ENCODE assay signal across 14 mouse cellular contexts in genomic region chr3:55466348-55466747, GRCm38 (mm10). TPM values are rescaled to one million over a fixed set of nuclear protein-coding genes. Genes with fewer than 3 reads are reported as not detected.
DNase-seq lines count a peak whose midpoint lies in the region; ATAC-seq and TF ChIP-seq lines count a peak whose summit lies in the region.
"Had no signal": no experiment of that assay in that cellular context is flagged by ENCODE, and none has a peak within 500 bp of the region (broad histone marks: within the 10 kb centered on the region; RNA-seq: fewer than 3 reads in every experiment).

No protein-coding gene starts in this region.

- H3K4me1 ChIP-seq in embryonic facial prominence, embryonic 13.5 days = peaks cover 23% of the 10 kb centered on the region; the same call in 1 of the 2 replicates
- peaks cover 24% of the 10 kb centered on the region for H3K4me1 ChIP-seq in embryonic facial prominence, embryonic 10.5 days
- H3K4me1 ChIP-seq in stomach, postnatal 0 days (replicated peaks; ENCODE audit: control insufficient read depth, insufficient read depth) = 0 out of 2 replicates have a peak, but pooled peaks cover 2% of the 10 kb centered on the region

- no peak overlapping the region for H3K9ac ChIP-seq in embryonic facial prominence, embryonic 13.5 days
- H3K9ac ChIP-seq in stomach, postnatal 0 days (ENCODE audit: low read length) = no peak overlapping the region
- H3K9ac ChIP-seq: embryonic facial prominence, embryonic 12.5 days; limb, embryonic 12.5 days had no signal

- no peaks in the 10 kb centered on the region for H3K36me3 ChIP-seq in embryonic facial prominence, embryonic 13.5 days
- H3K36me3 ChIP-seq in embryonic facial prominence, embryonic 10.5 days (replicated peaks) = no peaks in the 10 kb centered on the region
- H3K36me3 ChIP-seq in stomach, postnatal 0 days (ENCODE audit: control insufficient read depth, insufficient read depth, low read length) = no peaks in the 10 kb centered on the region
- H3K36me3 ChIP-seq: embryonic facial prominence, embryonic 12.5 days; limb, embryonic 12.5 days had no signal

- WGBS in embryonic facial prominence, embryonic 13.5 days = 74% methylated on average over 9 of the region's 9 CpGs
- WGBS in embryonic facial prominence, embryonic 10.5 days = 73% methylated on average over 9 of the region's 9 CpGs
- 74% methylated on average over 9 of the region's 9 CpGs for WGBS in stomach, postnatal 0 days

- H3K9me3 ChIP-seq in embryonic facial prominence, embryonic 13.5 days = no peaks in the 10 kb centered on the region
- H3K9me3 ChIP-seq in embryonic facial prominence, embryonic 10.5 days = no peaks in the 10 kb centered on the region
- no peaks in the 10 kb centered on the region for H3K9me3 ChIP-seq in stomach, postnatal 0 days (ENCODE audit: control insufficient read depth, low read length)
- H3K9me3 ChIP-seq: embryonic facial prominence, embryonic 12.5 days; limb, embryonic 12.5 days had no signal

- H3K4me2 ChIP-seq in embryonic facial prominence, embryonic 13.5 days = no peak overlapping the region
- H3K4me2 ChIP-seq in stomach, postnatal 0 days (replicated peaks; ENCODE audit: low read depth) = no peak overlapping the region
- H3K4me2 ChIP-seq: embryonic facial prominence, embryonic 12.5 days; limb, embryonic 12.5 days had no signal

- ATAC-seq in embryonic facial prominence, embryonic 13.5 days (ENCODE audit: insufficient number of reproducible peaks, insufficient read depth, low FRiP score, low TSS enrichment, low read depth) = no peak
- no peak for ATAC-seq in stomach, postnatal 0 days (ENCODE audit: low FRiP score, low TSS enrichment)

- H3K27ac ChIP-seq in embryonic facial prominence, embryonic 13.5 days = peak overlapping the region; percentile 28; the same call in 1 of the 2 replicates
- no peak overlapping the region for H3K27ac ChIP-seq in embryonic facial prominence, embryonic 10.5 days (replicated peaks)
- no peak overlapping the region for H3K27ac ChIP-seq in stomach, postnatal 0 days (replicated peaks)
- H3K27ac ChIP-seq: embryonic facial prominence, embryonic 12.5 days had no signal

- H3K4me3 ChIP-seq in embryonic facial prominence, embryonic 13.5 days = no peak overlapping the region
- no peak overlapping the region for H3K4me3 ChIP-seq in embryonic facial prominence, embryonic 10.5 days
- no peak overlapping the region for H3K4me3 ChIP-seq in stomach, postnatal 0 days (ENCODE audit: low read depth, low read length)
- H3K4me3 ChIP-seq: embryonic facial prominence, embryonic 12.5 days; limb, embryonic 12.5 days had no signal

- TF ChIP-seq EP300 in stomach, postnatal 0 days (optimal IDR thresholded peaks at IDR 0.05) = no peak

- TF ChIP-seq CTCF in stomach, postnatal 0 days (IDR thresholded peaks at IDR 0.05; ENCODE audit: low read depth) = 0 out of 2 replicates have a peak, but pooled peaks have one; percentile 7

- no peaks in the 10 kb centered on the region for H3K27me3 ChIP-seq in embryonic facial prominence, embryonic 13.5 days
- no peaks in the 10 kb centered on the region; the same call in 1 of the 2 replicates for H3K27me3 ChIP-seq in embryonic facial prominence, embryonic 10.5 days (replicated peaks; ENCODE audit: low read depth, poor library complexity, severe bottlenecking)
- H3K27me3 ChIP-seq in stomach, postnatal 0 days (ENCODE audit: control insufficient read depth, insufficient read depth, low read length) = no peaks in the 10 kb centered on the region
- H3K27me3 ChIP-seq: embryonic facial prominence, embryonic 12.5 days had no signal

- DNase-seq in embryonic facial prominence, embryonic 10.5 days (ENCODE audit: low spot score) = no peak
- peak; percentile 33 for DNase-seq in kidney, postnatal 10 days
- DNase-seq in kidney, postnatal 14 days = no peak
- DNase-seq in right cerebral cortex, adult 2 months (ENCODE audit: low spot score in 2 of 2) = peak; percentile 53 to 63
- no peak for DNase-seq in right cerebral cortex, postnatal 14 days
- no peak for DNase-seq in stomach, postnatal 0 days (ENCODE audit: low spot score)
- DNase-seq in thymus, postnatal 0 days (ENCODE audit: low spot score) = no peak
- DNase-seq: heart, postnatal 36 days; kidney, adult 9 months; lung, adult 2 months had no signal

RNA-seq across cellular contexts. Expression of gene Gm21954, which starts 5.7 kb away (rescaled TPM):
- polyA plus RNA-seq in embryonic facial prominence, embryonic 13.5 days (2015; fragmentation: Nextera tagmentation; extraction: Ambion mirVana) = not detected in 2 replicates
- polyA plus RNA-seq in embryonic facial prominence, embryonic 10.5 days (2016; fragmentation: Nextera tagmentation; extraction: Ambion mirVana) = not detected in 2 replicates
- polyA plus RNA-seq in stomach, postnatal 0 days (2015; fragmentation: Nextera tagmentation; extraction: Ambion mirVana) = not detected in 2 replicates
- polyA plus RNA-seq in thymus, postnatal 0 days (2015; fragmentation: Nextera tagmentation; extraction: Ambion mirVana) = not detected in 2 replicates
- polyA plus RNA-seq: C2C12; embryonic facial prominence, embryonic 12.5 days; limb, embryonic 12.5 days; lung, adult 2 months had no signal

Comparison
In these comparisons a context has a peak if more than half of its experiments do, and no peak if none do; other contexts are left out.
1. DNase-seq: peak in kidney, postnatal 10 days (single experiment) and right cerebral cortex, adult 2 months (2 of 2); none in embryonic facial prominence, embryonic 10.5 days (single experiment), kidney, postnatal 14 days (single experiment), right cerebral cortex, postnatal 14 days (single experiment), stomach, postnatal 0 days (single experiment) and thymus, postnatal 0 days (single experiment).